Mouse (Mus musculus) heart, embryonic 13.5 days (tissue): ENCODE measurements around the gene Slc2a13. TPM values are rescaled to one million over a fixed set of nuclear protein-coding genes. Genes with fewer than 3 reads are reported as not detected.

ENCODE experiments used
- ATAC-seq: fragments of 200-750 bp; cut with Nextera tagmentation; 2 replicates; pipeline ENCODE4 v1.8.0; 2017; ENCODE audit warnings: moderate TSS enrichment; ENCODE audit not compliant: insufficient number of reproducible peaks, low FRiP score, low TSS enrichment; ENCODE audit errors: extremely low read depth
- H3K27ac ChIP-seq: fragments of 300-500 bp; sonication (generic); replicated peaks from 2 replicates; pipeline ENCODE4 v1.5.1; 2015; ENCODE audit warnings: moderate library complexity, mild to moderate bottlenecking, inconsistent platforms
- H3K27me3 ChIP-seq: fragments of 300-500 bp; sonication (generic); replicated peaks from 2 replicates; pipeline ENCODE4 v1.6.1; 2015; ENCODE audit warnings: mild to moderate bottlenecking, inconsistent platforms
- H3K36me3 ChIP-seq: fragments of 300-500 bp; sonication (generic); 2 replicates; pipeline ENCODE4 v1.6.1; 2015; ENCODE audit warnings: mild to moderate bottlenecking, inconsistent platforms
- H3K4me1 ChIP-seq: fragments of 300-500 bp; sonication (generic); 2 replicates; pipeline ENCODE4 v1.6.1; 2015; ENCODE audit warnings: inconsistent platforms
- H3K4me2 ChIP-seq: fragments of 300-500 bp; sonication (generic); 2 replicates; pipeline ENCODE4 v1.6.1; 2015; ENCODE audit warnings: inconsistent platforms, mild to moderate bottlenecking, moderate library complexity
- H3K4me3 ChIP-seq: fragments of 300-500 bp; sonication (generic); 2 replicates; pipeline ENCODE4 v1.5.1; 2015; ENCODE audit warnings: moderate library complexity, mild to moderate bottlenecking, inconsistent platforms
- H3K9ac ChIP-seq: fragments of 300-500 bp; sonication (generic); 2 replicates; pipeline ENCODE4 v1.6.1; 2015; ENCODE audit warnings: inconsistent platforms, mild to moderate bottlenecking, moderate library complexity
- H3K9me3 ChIP-seq: fragments of 300-500 bp; sonication (generic); 2 replicates; pipeline ENCODE4 v1.6.1; 2016; ENCODE audit warnings: inconsistent platforms
- WGBS: fragments of 180-500 bp; shearing (Covaris S2); methylation state at CpG from one replicate; pipeline ENCODE4 v1.1.7; 2015; ENCODE audit warnings: mixed read lengths; 5-methylcytosine and 5-hydroxymethylcytosine counted together
- polyA plus RNA-seq: library from polyadenylated mRNA; unstranded; fragments of >200 nt; fragmentation: Nextera tagmentation; extraction: Ambion mirVana; gene quantifications from 2 replicates; pipeline ENCODE4 v1.2.1, GENCODE M21; 2015

Slc2a13 gene
- polyA plus RNA-seq, 1 experiment from 2014 or later: 0.99 TPM

GRCm38 (mm10) chr15:91439883-91440282 lies 133.2 kb downstream of the Slc2a13 start:
- H3K27me3 ChIP-seq: no peaks in the 10 kb centered on the region
- H3K9me3 ChIP-seq: no peaks in the 10 kb centered on the region
- no peaks in the 10 kb centered on the region for H3K36me3 ChIP-seq
- WGBS: 72% methylated on average over 2 of the region's 2 CpGs
- H3K4me2 ChIP-seq: no peak overlapping the region
- no peak overlapping the region for H3K4me3 ChIP-seq
- H3K9ac ChIP-seq: no peak overlapping the region
- no peak overlapping the region for H3K27ac ChIP-seq
- peaks cover 12% of the 10 kb centered on the region; the same call in 1 of the 2 replicates for H3K4me1 ChIP-seq
- ATAC-seq: no peak

DNA sequence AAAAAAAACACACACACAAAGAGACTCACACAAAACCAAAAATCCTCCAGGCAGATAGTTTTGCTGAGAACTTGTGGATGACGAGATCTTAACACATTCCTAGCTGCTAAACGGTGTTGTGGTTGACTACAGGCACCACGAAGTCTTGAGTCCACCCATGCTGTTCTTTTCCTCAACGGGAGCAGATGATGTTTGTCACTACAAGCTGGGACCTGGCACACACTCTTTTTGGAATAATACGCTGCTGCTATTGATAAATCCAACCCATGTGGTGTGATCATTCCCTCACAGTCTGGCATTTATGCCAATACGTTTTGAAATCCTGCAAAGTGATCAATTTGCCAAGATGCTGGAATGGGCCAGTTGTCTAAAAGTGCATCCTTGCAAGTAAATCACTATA lies 147.6 kb downstream of the Slc2a13 start:
- H3K9ac ChIP-seq: no peak overlapping the region
- H3K4me3 ChIP-seq: no peak overlapping the region
- 71% methylated on average over 6 of the region's 6 CpGs for WGBS
- no peak overlapping the region for H3K4me2 ChIP-seq
- H3K9me3 ChIP-seq: no peaks in the 10 kb centered on the region
- no peak overlapping the region for H3K27ac ChIP-seq
- no peak for ATAC-seq
- H3K4me1 ChIP-seq: no peaks in the 10 kb centered on the region
- no peaks in the 10 kb centered on the region for H3K36me3 ChIP-seq
- no peaks in the 10 kb centered on the region for H3K27me3 ChIP-seq

DNA sequence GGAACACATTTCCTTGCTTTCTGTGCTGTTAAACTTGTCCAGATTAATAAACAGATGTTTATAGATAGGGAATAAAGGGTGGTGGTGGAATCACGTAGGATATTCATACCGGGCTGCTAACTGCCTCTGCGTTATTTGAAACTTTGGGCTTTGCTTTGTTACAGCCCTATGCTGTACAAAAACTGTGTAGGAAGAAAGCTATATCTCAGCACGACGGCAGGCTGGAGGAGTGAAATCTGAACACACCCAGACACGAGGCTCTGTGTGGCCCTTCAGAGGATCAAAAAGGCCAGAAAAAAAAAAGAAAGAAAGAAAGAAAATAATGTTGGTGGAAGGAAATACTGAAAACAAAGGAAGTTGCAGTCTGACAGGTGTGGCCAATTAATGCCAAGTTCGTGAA lies 166.1 kb downstream of the Slc2a13 start:
- Histone ChIP-seq H3K9me3 (no peaks in the 10 kb centered on the region), H3K4me1 (no peaks in the 10 kb centered on the region), H3K27me3 (no peaks in the 10 kb centered on the region), H3K27ac (no peak overlapping the region), H3K4me3 (no peak overlapping the region), H3K4me2 (no peak overlapping the region), H3K9ac (no peak overlapping the region), H3K36me3 (no peaks in the 10 kb centered on the region)
- no peak for ATAC-seq
- 72% methylated on average over 7 of the region's 7 CpGs for WGBS

DNA sequence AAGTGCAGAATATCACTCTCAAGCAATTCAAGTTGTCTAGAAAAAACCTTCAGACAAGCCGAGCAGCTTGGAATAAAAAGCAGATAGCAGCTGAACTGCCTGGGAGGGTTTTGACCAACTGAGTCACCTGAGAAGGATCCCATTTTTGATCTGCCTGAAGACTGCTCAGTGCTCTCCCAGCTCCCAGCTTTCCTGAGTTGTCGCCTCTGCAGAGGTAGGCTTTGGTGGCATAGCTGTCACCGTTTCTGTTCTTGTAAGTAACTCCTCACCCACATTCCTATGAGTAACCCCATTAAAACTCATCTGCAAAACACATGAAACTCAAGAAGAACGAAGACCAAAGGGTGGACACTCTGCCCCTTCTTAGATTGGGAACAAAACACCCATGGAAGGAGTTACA lies 177.9 kb downstream of the Slc2a13 start:
- no peak for ATAC-seq
- Histone ChIP-seq H3K4me2 (no peak overlapping the region), H3K36me3 (no peaks in the 10 kb centered on the region), H3K27ac (no peak overlapping the region), H3K27me3 (no peaks in the 10 kb centered on the region), H3K9me3 (no peaks in the 10 kb centered on the region), H3K9ac (no peak overlapping the region), H3K4me3 (no peak overlapping the region), H3K4me1 (no peaks in the 10 kb centered on the region)
- WGBS: 76% methylated on average over 4 of the region's 4 CpGs

DNA sequence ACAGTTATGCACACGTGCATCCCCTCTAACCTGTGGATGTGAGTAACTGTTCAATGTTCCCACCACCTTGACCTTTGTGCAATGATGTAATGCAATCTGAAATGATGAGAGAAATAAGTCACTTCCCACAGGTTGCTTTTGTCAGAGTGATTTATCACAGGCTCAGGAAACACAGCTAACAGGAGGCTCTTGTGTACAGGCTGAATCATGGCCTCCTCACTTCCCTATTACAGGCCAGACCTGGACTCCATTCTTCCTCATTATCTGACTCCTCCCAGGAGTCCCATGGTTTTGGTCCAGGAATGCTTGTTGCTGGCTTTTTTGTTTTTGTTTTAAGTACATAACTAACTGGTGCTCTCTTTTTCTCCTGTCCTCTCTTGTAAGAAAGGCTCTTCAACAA lies 189.4 kb downstream of the Slc2a13 start:
- Histone ChIP-seq H3K36me3 (no peaks in the 10 kb centered on the region), H3K27ac (no peak overlapping the region), H3K4me1 (no peaks in the 10 kb centered on the region), H3K4me3 (no peak overlapping the region), H3K4me2 (no peak overlapping the region), H3K9me3 (no peaks in the 10 kb centered on the region), H3K27me3 (no peaks in the 10 kb centered on the region), H3K9ac (no peak overlapping the region)
- WGBS: 54% methylated on average over 1 of the region's 1 CpGs
- no peak for ATAC-seq

GRCm38 (mm10) chr15:91382606-91383005 lies 190.5 kb downstream of the Slc2a13 start:
- no peak overlapping the region for H3K4me2 ChIP-seq
- no peak for ATAC-seq
- no peaks in the 10 kb centered on the region for H3K27me3 ChIP-seq
- no peak overlapping the region for H3K9ac ChIP-seq
- WGBS: 82% methylated on average over 2 of the region's 2 CpGs
- H3K9me3 ChIP-seq: no peaks in the 10 kb centered on the region
- H3K4me3 ChIP-seq: no peak overlapping the region
- H3K36me3 ChIP-seq: no peaks in the 10 kb centered on the region
- H3K4me1 ChIP-seq: no peaks in the 10 kb centered on the region
- no peak overlapping the region for H3K27ac ChIP-seq

- Histone ChIP-seq H3K27ac (no peak overlapping the region), H3K4me2 (no peak overlapping the region), H3K36me3 (no peaks in the 10 kb centered on the region), H3K4me3 (no peak overlapping the region), H3K27me3 (no peaks in the 10 kb centered on the region), H3K9me3 (no peaks in the 10 kb centered on the region), H3K4me1 (no peaks in the 10 kb centered on the region), H3K9ac (no peak overlapping the region)
- WGBS: 55% methylated on average over 1 of the region's 1 CpGs
- no peak for ATAC-seq
These were observed 191.2 kb downstream of the Slc2a13 start for GRCm38 (mm10) chr15:91381864-91382263.

GRCm38 (mm10) chr15:91378751-91379325 lies 194.2 kb downstream of the Slc2a13 start:
- 52% methylated on average over 8 of the region's 8 CpGs for WGBS
- Histone ChIP-seq H3K4me3 (no peak overlapping the region), H3K9ac (no peak overlapping the region), H3K36me3 (no peaks in the 10 kb centered on the region), H3K4me1 (no peaks in the 10 kb centered on the region), H3K27me3 (no peaks in the 10 kb centered on the region), H3K9me3 (no peaks in the 10 kb centered on the region), H3K27ac (no peak overlapping the region), H3K4me2 (no peak overlapping the region)
- no peak for ATAC-seq

GRCm38 (mm10) chr15:91377568-91377967 lies 195.5 kb downstream of the Slc2a13 start:
- Histone ChIP-seq H3K4me2 (no peak overlapping the region), H3K9ac (no peak overlapping the region), H3K27ac (no peak overlapping the region), H3K9me3 (no peaks in the 10 kb centered on the region), H3K4me1 (no peaks in the 10 kb centered on the region), H3K27me3 (no peaks in the 10 kb centered on the region), H3K4me3 (no peak overlapping the region), H3K36me3 (no peaks in the 10 kb centered on the region)
- no peak for ATAC-seq
- WGBS: 81% methylated on average over 11 of the region's 11 CpGs

DNA sequence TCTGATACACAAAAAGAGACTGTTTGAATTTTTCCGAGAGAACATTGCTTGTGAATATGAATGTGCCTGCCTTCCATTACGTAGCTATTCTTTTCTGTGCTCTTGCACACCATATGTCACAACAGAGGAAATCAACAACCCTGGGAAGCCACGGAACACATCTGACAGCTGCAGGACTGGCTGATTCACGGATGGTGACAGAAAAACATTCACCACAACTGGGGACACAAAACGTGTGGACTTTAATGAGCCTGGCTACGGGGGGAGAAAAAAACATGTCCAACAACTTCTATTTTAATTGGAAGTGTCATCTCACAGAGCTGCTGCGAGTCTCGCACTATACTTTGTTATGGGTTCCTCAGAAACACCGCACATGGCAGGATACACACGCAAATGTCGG lies 196.0 kb downstream of the Slc2a13 start:
- Histone ChIP-seq H3K27me3 (no peaks in the 10 kb centered on the region), H3K4me1 (no peaks in the 10 kb centered on the region), H3K4me3 (no peak overlapping the region), H3K27ac (no peak overlapping the region), H3K9ac (no peak overlapping the region), H3K9me3 (no peaks in the 10 kb centered on the region), H3K4me2 (no peak overlapping the region), H3K36me3 (no peaks in the 10 kb centered on the region)
- WGBS: 66% methylated on average over 11 of the region's 11 CpGs
- no peak for ATAC-seq

DNA sequence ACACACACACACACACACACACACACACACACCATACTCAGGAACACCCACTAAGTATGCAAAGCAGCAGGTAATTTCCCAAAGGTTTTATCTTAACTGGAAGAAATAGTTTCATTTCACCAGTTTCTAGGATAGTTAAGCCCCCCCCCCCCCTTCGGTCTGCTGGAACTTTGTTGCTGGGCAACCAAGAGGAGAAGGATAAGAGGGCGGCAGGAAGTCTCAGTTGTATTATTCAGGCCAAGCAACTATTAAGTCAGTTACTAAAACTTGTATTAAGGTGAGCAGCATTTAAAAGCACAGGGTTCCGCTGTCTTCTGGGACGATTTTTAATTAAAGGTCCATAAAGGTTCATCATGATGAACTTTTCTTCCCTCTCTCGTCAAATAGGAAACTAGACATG lies 198.6 kb downstream of the Slc2a13 start:
- no peaks in the 10 kb centered on the region for H3K36me3 ChIP-seq
- no peak overlapping the region for H3K4me2 ChIP-seq
- peaks cover 10% of the 10 kb centered on the region for H3K4me1 ChIP-seq
- H3K27ac ChIP-seq: no peak overlapping the region
- WGBS: 54% methylated on average over 5 of the region's 5 CpGs
- no peak for ATAC-seq
- H3K27me3 ChIP-seq: no peaks in the 10 kb centered on the region
- no peaks in the 10 kb centered on the region for H3K9me3 ChIP-seq
- H3K9ac ChIP-seq: no peak overlapping the region
- H3K4me3 ChIP-seq: no peak overlapping the region

DNA sequence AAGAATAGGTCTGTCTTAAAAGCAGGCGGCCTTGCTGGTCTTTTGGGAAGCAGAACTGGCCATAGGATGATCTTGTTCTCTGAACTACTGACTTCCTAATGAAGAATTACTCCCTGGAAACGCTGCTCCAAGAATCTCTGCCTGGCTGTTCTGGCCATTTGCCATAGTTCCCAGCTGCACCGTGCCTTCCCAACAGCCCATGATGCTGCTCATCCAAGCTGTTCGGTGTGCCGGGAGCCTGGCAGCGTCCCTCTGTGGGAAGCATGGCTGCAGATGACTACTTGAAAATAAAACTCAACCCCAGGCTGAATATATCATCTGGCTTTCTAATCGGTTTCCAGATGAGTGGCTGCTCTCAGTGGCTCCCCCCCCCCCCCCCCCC lies 199.9 kb downstream of the Slc2a13 start:
- Histone ChIP-seq H3K4me3 (no peak overlapping the region), H3K4me2 (no peak overlapping the region), H3K27ac (no peak overlapping the region), H3K4me1 (peaks cover 10% of the 10 kb centered on the region), H3K27me3 (no peaks in the 10 kb centered on the region), H3K9ac (no peak overlapping the region), H3K36me3 (no peaks in the 10 kb centered on the region), H3K9me3 (no peaks in the 10 kb centered on the region)
- no peak for ATAC-seq
- 57% methylated on average over 7 of the region's 7 CpGs for WGBS
